Mouse (Mus musculus) mammary gland, adult 2 months (tissue): ENCODE measurements around the gene Olfr1314. TPM values are rescaled to one million over a fixed set of nuclear protein-coding genes. Genes with fewer than 3 reads are reported as not detected.

Source experiments
- polyA plus RNA-seq: library from polyadenylated mRNA; depleted of rRNA; stranded (reverse); fragments of >200 nt; gene quantifications from 2 replicates; pipeline ENCODE4 v1.2.3, GENCODE M21; 2012; ENCODE audit warnings: low replicate concordance; rRNA removed

Gene Olfr1314
- polyA plus RNA-seq, result not detected in 2 replicates

DNA sequence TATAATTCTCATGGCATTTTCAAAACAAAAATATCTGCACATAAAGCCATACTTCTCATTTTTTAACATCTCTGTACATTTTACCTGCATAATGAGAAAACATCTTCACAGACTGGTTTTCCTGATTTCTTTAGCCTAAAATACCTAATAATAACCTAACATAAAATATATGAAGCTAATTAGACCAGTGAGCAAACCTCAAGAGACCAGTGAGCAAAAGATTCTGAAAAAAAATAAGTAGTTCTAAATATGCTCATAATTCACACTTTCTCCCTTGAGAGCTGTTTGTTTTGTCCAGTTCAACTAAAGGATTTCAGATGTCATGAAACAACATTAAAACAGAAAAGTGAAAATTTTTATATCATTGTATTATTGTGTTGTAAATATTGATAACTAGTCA, at the start of gene Olfr1314:
TSS of gene Olfr1314 (minus strand) at position 101 of the 400 bp plus-strand sequence.

DNA sequence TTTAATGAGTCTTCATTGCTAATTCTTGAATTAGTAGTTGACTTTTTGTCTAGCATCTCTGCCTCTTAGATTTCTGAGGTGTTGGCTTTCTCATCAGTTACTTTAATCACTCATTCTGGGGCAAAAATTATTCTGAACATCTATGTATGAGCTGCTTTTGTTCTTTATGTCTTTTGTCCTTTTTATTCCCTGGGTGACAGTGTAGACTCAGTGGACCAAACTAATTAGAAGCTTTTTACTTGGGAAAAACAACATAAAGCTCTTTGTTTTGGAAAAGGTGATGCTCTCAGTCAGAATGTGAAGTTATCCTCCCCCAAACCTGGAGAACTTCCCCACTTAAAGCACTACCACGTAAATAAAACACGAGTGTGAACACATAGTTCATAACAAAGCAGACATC, 43.4 kb upstream of the Olfr1314 start, which contains the start of gene Olfr1317:
TSS of gene Olfr1317 (plus strand) at position 301 of the 400 bp plus-strand sequence.

DNA sequence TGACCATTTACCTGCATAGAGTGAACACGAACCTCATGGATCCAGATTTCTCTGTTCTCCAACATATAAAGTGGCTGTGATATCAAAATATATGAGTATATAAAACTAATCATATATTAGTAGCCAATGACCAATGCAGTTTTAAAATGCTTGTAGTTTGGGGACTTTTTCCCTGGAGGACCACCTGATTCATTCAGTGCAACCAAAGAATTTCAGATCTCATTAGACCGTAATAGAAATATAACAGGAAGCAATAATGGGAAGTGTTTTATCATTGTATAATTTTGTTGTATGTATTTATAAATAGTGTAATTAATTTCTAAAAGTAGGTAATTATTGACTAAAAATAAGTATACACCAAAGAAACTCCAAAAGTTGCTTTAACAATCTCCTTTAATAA, 38.3 kb upstream of the Olfr1314 start, which contains the start of gene Olfr1316:
TSS of gene Olfr1316 (minus strand) at position 101 of the 400 bp plus-strand sequence.

DNA sequence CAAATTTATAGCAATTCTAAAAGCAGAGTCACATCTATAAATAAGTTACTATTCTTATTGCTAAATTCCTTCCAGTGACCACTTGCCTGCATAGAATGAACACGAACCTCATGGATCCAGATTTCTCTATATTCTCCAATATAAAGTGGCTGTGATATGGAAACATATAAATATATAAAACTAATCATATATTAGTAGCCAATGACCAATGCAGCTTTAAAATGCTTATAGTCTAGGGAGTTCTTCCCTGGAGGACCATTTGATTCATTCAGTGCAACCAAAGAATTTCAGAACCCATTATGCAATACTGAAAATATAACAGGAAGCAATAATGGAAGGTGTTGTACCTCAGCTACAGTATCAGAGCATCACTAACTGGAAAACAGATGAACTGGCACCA, 18.8 kb upstream of the Olfr1314 start, which contains the start of gene Olfr1315-ps1:
TSS of gene Olfr1315-ps1 (minus strand) at position 101 of the 400 bp plus-strand sequence.

GRCm38 (mm10) chr2:112077743-112078142, 18.8 kb downstream of the Olfr1314 start, which contains the start of gene Olfr1313:
Gene Olfr1313 (minus strand): TSS chr2:112077843.

GRCm38 (mm10) chr2:112050138-112050537, 46.4 kb downstream of the Olfr1314 start, which contains the start of gene Olfr1312:
Gene Olfr1312 (minus strand): TSS chr2:112050238.

Other genes with a start within 250 kb of the Olfr1314 start
- gene Olfr1305, start 219.6 kb downstream of the Olfr1314 start, polyA plus RNA-seq, result not detected in 2 replicates
- gene Olfr1306, start 180.5 kb downstream of the Olfr1314 start, polyA plus RNA-seq, result not detected in 2 replicates
- gene Olfr1307, start 147.3 kb downstream of the Olfr1314 start, polyA plus RNA-seq, result not detected in 2 replicates
- gene Olfr1308, start 131.8 kb downstream of the Olfr1314 start, polyA plus RNA-seq, result not detected in 2 replicates
- not detected in 2 replicates for gene Olfr1309, start 106.5 kb downstream of the Olfr1314 start, polyA plus RNA-seq
- gene Olfr1310, start 84.1 kb downstream of the Olfr1314 start, polyA plus RNA-seq, result not detected in 2 replicates
- gene Olfr1311, start 72.4 kb downstream of the Olfr1314 start, polyA plus RNA-seq, result not detected in 2 replicates
- gene Olfr1312, start 46.5 kb downstream of the Olfr1314 start, polyA plus RNA-seq, result not detected in 2 replicates
- gene Olfr1313, start 18.9 kb downstream of the Olfr1314 start, polyA plus RNA-seq, result not detected in 2 replicates
- not detected in 2 replicates for gene Olfr1315-ps1, start 18.7 kb upstream of the Olfr1314 start, polyA plus RNA-seq
- gene Olfr1316, start 38.2 kb upstream of the Olfr1314 start, polyA plus RNA-seq, result not detected in 2 replicates
- not detected in 2 replicates for gene Olfr1317, start 43.5 kb upstream of the Olfr1314 start, polyA plus RNA-seq
- gene Olfr1318, start 57.4 kb upstream of the Olfr1314 start, polyA plus RNA-seq, result not detected in 2 replicates
- gene Lpcat4, start 142.7 kb upstream of the Olfr1314 start, polyA plus RNA-seq, result 36.0 and 94.5 TPM in 2 replicates
- not detected in 2 replicates for gene Nutm1, start 162.5 kb upstream of the Olfr1314 start, polyA plus RNA-seq
- gene Nop10, start 165.1 kb upstream of the Olfr1314 start, polyA plus RNA-seq, result 62.3 and 132 TPM in 2 replicates
- gene Slc12a6, start 169.0 kb upstream of the Olfr1314 start, polyA plus RNA-seq, result 35.2 and 45.7 TPM in 2 replicates
- gene Gm21985, start 169.5 kb upstream of the Olfr1314 start, polyA plus RNA-seq, result not detected in 2 replicates